Mouse (Mus musculus) liver, adult 2 months (tissue): ENCODE results near the gene Nfix. TPM values are rescaled to one million over a fixed set of nuclear protein-coding genes. Genes with fewer than 3 reads are reported as not detected.
A peak's percentile ranks its signal among the peaks of the same experiment; 100 is the strongest.

Experiments used
- DNase-seq: peaks from one replicate; pipeline ENCODE4 v3.0.0-alpha.2; 2011; ENCODE audit warnings: low read depth, low spot score; ENCODE audit errors: extremely low read depth
- H3K27ac ChIP-seq: fragments of 200-500 bp; replicated peaks from 2 replicates; pipeline ENCODE4 v1.5.1; 2012; ENCODE audit warnings: low read depth, mild to moderate bottlenecking, control low read depth, inconsistent platforms, low read length; ENCODE audit not compliant: insufficient read depth
- H3K27me3 ChIP-seq: fragments of 200-500 bp; 2 replicates; pipeline ENCODE4 v1.6.1; 2012; ENCODE audit warnings: mild to moderate bottlenecking, moderate library complexity, low read length, inconsistent platforms; ENCODE audit not compliant: control insufficient read depth, insufficient read depth
- H3K36me3 ChIP-seq: fragments of 200-500 bp; 2 replicates; pipeline ENCODE4 v1.6.1; 2012; ENCODE audit warnings: low read length, inconsistent platforms; ENCODE audit not compliant: control insufficient read depth, insufficient read depth
- H3K4me1 ChIP-seq: fragments of 200-500 bp; 2 replicates; pipeline ENCODE4 v1.6.1; 2011; ENCODE audit warnings: low read length; ENCODE audit not compliant: control insufficient read depth, insufficient read depth
- H3K4me3 ChIP-seq: fragments of 200-500 bp; 2 replicates; pipeline ENCODE4 v1.5.1; 2011; ENCODE audit warnings: low read depth, mild to moderate bottlenecking, control low read depth, low read length, moderate library complexity; ENCODE audit not compliant: insufficient read depth
- H3K79me2 ChIP-seq: fragments of 200-500 bp; 2 replicates; pipeline ENCODE4 v1.6.1; 2012; ENCODE audit warnings: inconsistent platforms, mild to moderate bottlenecking, low read length, moderate library complexity; ENCODE audit not compliant: control insufficient read depth, insufficient read depth
- H3K9ac ChIP-seq: fragments of 200-500 bp; 2 replicates; pipeline ENCODE4 v1.6.1; 2012; ENCODE audit warnings: low read depth, mild to moderate bottlenecking, control low read depth, inconsistent platforms, low read length
- CTCF ChIP-seq: fragments of 200-500 bp; IDR thresholded peaks from 2 replicates; pipeline ENCODE4 v1.5.1; 2011; ENCODE audit warnings: low read depth, low read length, control low read depth
- POLR2A ChIP-seq: fragments of 200-500 bp; IDR thresholded peaks from 2 replicates; pipeline ENCODE4 v1.6.1; 2011; ENCODE audit warnings: low read length, control low read depth; ENCODE audit not compliant: insufficient read depth; ENCODE audit errors: extremely low read depth
- WGBS: fragments of 180-500 bp; shearing (Covaris S2); methylation state at CpG from one replicate; pipeline ENCODE4 v1.1.7; 2018; 5-methylcytosine and 5-hydroxymethylcytosine counted together
- polyA plus RNA-seq: library from polyadenylated mRNA; depleted of rRNA; stranded (reverse); fragments of >200 nt; gene quantifications from 2 replicates; pipeline ENCODE4 v1.2.3, GENCODE M21; 2012
- total RNA-seq: library from RNA; depleted of rRNA; stranded (reverse); fragments of >200 nt; gene quantifications from 2 replicates; pipeline ENCODE4 v1.2.3, GENCODE M21; 2014

The Nfix gene
- total and polyA plus RNA-seq, 2 experiments, result 20.7 to 32.9 TPM

GRCm38 (mm10) chr8:84718476-84718875, 81.7 kb downstream of the Nfix start:
- DNase-seq, result no peak
- Histone ChIP-seq H3K36me3 (peaks cover 7% of the 10 kb centered on the region; the same call in 1 of the 2 replicates), H3K27ac (no peak overlapping the region), H3K79me2 (no peaks in the 10 kb centered on the region), H3K27me3 (no peaks in the 10 kb centered on the region), H3K4me3 (no peak overlapping the region), H3K4me1 (peaks cover 15% of the 10 kb centered on the region), H3K9ac (no peak overlapping the region)
- 89% methylated on average over 5 of the region's 5 CpGs for WGBS
- TF ChIP-seq POLR2A (no peak), CTCF (no peak)

- no peaks in the 10 kb centered on the region for H3K79me2 ChIP-seq
- no peaks in the 10 kb centered on the region for H3K27me3 ChIP-seq
- H3K4me1 ChIP-seq, result peaks cover 15% of the 10 kb centered on the region
- DNase-seq, result no peak
- TF ChIP-seq CTCF (no peak), POLR2A (no peak)
- peaks cover 6% of the 10 kb centered on the region; the same call in 1 of the 2 replicates for H3K36me3 ChIP-seq
- H3K9ac ChIP-seq, result peak overlapping the region; percentile 17; the same call in 1 of the 2 replicates
- no peak overlapping the region for H3K4me3 ChIP-seq
- WGBS, result 93% methylated on average over 11 of the region's 11 CpGs
- H3K27ac ChIP-seq, result no peak overlapping the region
These were observed 83.4 kb downstream of the Nfix start for GRCm38 (mm10) chr8:84716790-84717189.

- 46% methylated on average over 27 of the region's 27 CpGs for WGBS
- Histone ChIP-seq H3K27ac (no peak overlapping the region; the same call in 1 of the 2 replicates), H3K9ac (no peak overlapping the region), H3K4me1 (peaks cover 21% of the 10 kb centered on the region), H3K4me3 (no peak overlapping the region), H3K36me3 (peaks cover 6% of the 10 kb centered on the region; the same call in 1 of the 2 replicates), H3K79me2 (no peaks in the 10 kb centered on the region), H3K27me3 (no peaks in the 10 kb centered on the region)
- TF ChIP-seq POLR2A (no peak), CTCF (no peak)
- DNase-seq, result peak; percentile 42
These were observed 84.2 kb downstream of the Nfix start for GRCm38 (mm10) chr8:84715893-84716468.

GRCm38 (mm10) chr8:84714161-84714560, 86.0 kb downstream of the Nfix start:
- no peak for DNase-seq
- Histone ChIP-seq H3K4me3 (no peak overlapping the region), H3K9ac (no peak overlapping the region), H3K4me1 (peaks cover 29% of the 10 kb centered on the region), H3K79me2 (no peaks in the 10 kb centered on the region), H3K36me3 (0 out of 2 replicates have a peak, but pooled peaks cover 2% of the 10 kb centered on the region), H3K27ac (no peak overlapping the region), H3K27me3 (no peaks in the 10 kb centered on the region)
- TF ChIP-seq POLR2A (no peak), CTCF (no peak)
- 93% methylated on average over 4 of the region's 4 CpGs for WGBS

- Histone ChIP-seq H3K27me3 (no peaks in the 10 kb centered on the region), H3K4me3 (no peak overlapping the region), H3K36me3 (0 out of 2 replicates have a peak, but pooled peaks cover 2% of the 10 kb centered on the region), H3K9ac (no peak overlapping the region), H3K27ac (peak overlapping the region; percentile 79; the same call in 1 of the 2 replicates), H3K79me2 (no peaks in the 10 kb centered on the region), H3K4me1 (peaks cover 33% of the 10 kb centered on the region)
- DNase-seq, result no peak
- no peak for TF ChIP-seq POLR2A
- no peak for TF ChIP-seq CTCF
- WGBS, result 76% methylated on average over 4 of the region's 4 CpGs
These were observed 86.8 kb downstream of the Nfix start for GRCm38 (mm10) chr8:84713381-84713780.

- peak overlapping the region; percentile 79 for H3K27ac ChIP-seq
- H3K9ac ChIP-seq, result no peak overlapping the region
- H3K4me1 ChIP-seq, result peaks cover 39% of the 10 kb centered on the region
- no peak for TF ChIP-seq CTCF
- H3K27me3 ChIP-seq, result no peaks in the 10 kb centered on the region
- DNase-seq, result no peak
- WGBS, result 47% methylated on average over 3 of the region's 3 CpGs
- H3K36me3 ChIP-seq, result 0 out of 2 replicates have a peak, but pooled peaks cover under 1% of the 10 kb centered on the region
- H3K4me3 ChIP-seq, result no peak overlapping the region
- H3K79me2 ChIP-seq, result no peaks in the 10 kb centered on the region
These were observed 87.4 kb downstream of the Nfix start for GRCm38 (mm10) chr8:84712759-84713120.
